Mouse (Mus musculus) layer of hippocampus, postnatal 10 days (tissue): ENCODE measurements around the gene Fetub. TPM values are rescaled to one million over a fixed set of nuclear protein-coding genes. Genes with fewer than 3 reads are reported as not detected.
A peak's percentile ranks its signal among the peaks of the same experiment; 100 is the strongest.
"Not testable (repeated sequence)": the region's sequence is repeated elsewhere in the genome, so short reads cannot be mapped to it uniquely, and the experiment has no call there.

ENCODE experiments used
- DNase-seq, 2 experiments: peaks; one replicate each; pipeline ENCODE4 v3.0.0; 2021; ENCODE audit warnings: low spot score in 2 of 2
- total RNA-seq, 2 experiments: library from RNA; stranded (reverse); gene quantifications; 2 replicates each; pipeline ENCODE4 v1.2.3; 2021

The Fetub gene
- total RNA-seq, 2 experiments from 2014 or later: 0.31 to 0.34 TPM

DNA sequence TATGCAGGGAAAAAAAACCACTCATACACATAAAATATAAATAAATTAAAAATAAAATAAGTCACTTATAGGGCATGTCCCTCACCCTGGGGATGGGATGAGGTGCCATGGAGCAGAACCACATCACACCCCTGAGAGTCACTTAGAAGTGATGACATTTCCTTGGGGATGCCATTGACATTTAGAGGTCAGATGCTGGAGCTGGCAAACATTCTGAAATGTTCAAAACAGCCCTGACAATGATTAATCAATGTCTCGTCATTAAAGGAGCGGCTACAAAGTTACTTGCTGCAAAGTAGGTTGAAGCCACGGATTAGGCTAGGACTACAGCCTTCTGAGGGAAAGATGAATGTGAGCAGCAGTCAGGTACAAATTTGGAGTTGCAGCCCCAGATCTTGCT is 16.8 kb upstream of the Fetub start:
- no peak for DNase-seq

DNA sequence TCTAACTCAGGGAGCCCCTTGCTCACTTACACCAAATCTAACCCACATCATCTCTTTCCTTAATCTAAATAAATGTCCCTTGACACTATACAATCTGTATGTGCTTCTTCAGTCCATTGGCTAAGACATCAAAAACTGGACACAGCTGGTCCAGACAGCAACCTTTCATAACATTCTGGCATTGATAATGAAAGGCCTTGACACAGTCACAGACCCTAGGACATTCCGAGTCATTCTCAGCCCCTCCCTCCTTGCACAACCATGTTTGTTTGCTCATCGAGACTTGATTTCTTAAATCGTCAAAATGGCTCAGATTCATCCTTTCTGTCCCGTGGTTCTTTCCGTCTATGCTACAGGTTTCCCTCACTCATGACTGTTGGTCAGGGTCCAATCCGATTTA is 8.8 kb upstream of the Fetub start:
- no peak for DNase-seq

DNA sequence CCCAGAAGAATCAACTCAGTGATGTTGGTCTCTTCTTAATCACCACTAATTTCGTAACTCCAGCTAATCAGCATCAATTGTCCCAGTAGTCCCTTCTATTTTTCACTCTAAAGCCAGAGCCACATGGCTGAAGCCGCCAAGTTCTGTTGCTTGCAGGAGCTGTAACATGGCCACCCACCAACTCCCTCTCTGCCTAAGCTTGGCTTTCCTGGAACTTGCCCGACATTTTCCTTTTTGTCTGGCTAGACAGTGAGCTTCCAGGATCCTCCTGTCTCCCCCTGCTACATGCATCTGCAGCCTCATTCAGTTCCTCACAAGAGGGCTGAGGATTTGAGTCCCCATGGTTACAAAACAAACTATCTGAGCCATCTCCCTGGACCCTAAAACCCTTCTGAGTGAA is 6.1 kb upstream of the Fetub start:
- DNase-seq: no peak

DNA sequence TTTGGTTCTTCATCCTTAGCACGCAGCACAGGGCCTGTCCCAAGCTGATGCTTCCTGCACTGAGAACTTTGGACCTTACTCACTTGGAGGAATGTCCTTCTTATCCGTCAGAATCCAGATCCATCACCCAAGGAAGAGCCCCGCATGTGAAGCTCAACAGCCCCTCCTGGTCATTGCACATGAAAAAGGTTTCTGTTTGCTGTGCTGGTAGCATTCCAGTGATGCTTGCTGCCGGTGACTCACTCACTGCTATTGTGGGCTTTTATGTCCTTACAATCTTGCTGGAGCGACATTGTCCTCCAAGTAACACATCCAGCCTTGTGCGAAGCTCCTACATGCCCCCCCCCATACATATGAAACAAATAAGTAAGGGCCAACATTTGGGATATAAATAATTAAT is 5.2 kb upstream of the Fetub start:
- DNase-seq: no peak

DNA sequence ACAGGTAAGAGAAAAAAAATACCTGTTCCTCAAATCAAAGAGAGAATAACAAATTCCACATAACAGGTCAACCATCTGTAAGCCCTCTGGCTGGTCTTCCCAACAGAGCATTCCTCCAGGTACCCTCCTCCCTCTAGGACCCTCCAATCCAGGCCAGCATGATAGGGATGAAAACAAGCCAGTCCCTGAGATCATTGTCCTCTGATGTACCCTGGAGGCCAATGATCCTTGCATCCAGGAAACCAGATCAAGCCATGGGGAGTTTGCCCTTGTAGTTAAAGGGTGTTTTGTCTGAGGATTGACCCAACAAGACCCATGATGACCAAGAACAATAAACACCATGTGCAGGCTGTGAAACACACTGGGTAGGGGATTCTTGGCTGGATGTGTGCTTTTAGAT is 3.9 kb upstream of the Fetub start:
- no peak for DNase-seq

DNA sequence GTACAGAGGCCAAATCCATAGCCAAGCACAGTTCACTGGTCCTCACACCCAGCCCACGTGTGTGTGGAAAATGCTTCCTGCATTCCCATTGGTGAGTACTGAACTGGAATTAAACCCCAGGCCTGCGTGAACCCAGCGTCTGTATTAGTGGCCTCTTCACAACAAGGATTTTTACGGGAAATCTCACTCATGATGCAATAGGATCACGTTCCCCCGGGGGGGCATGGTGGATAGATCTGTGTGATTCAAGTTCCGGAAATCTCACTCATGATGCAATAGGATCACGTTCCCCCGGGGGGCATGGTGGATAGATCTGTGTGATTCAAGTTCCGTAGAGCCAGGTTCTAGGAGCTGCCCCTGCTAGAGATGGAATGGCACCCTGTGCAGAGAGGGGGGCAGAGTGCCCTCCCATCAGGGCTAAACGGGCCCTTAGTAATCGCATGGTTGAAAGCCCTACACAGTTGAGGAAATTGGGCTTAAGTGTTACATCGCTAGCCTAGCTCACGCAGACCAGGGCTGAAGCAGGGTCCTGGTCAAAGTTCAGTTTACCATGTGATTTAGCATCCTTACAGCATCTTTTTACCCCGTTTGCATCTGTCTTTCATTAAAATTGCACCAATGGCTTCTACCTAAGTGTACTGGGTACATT is 654 bp downstream of the Fetub start:
- no peak for DNase-seq

DNA sequence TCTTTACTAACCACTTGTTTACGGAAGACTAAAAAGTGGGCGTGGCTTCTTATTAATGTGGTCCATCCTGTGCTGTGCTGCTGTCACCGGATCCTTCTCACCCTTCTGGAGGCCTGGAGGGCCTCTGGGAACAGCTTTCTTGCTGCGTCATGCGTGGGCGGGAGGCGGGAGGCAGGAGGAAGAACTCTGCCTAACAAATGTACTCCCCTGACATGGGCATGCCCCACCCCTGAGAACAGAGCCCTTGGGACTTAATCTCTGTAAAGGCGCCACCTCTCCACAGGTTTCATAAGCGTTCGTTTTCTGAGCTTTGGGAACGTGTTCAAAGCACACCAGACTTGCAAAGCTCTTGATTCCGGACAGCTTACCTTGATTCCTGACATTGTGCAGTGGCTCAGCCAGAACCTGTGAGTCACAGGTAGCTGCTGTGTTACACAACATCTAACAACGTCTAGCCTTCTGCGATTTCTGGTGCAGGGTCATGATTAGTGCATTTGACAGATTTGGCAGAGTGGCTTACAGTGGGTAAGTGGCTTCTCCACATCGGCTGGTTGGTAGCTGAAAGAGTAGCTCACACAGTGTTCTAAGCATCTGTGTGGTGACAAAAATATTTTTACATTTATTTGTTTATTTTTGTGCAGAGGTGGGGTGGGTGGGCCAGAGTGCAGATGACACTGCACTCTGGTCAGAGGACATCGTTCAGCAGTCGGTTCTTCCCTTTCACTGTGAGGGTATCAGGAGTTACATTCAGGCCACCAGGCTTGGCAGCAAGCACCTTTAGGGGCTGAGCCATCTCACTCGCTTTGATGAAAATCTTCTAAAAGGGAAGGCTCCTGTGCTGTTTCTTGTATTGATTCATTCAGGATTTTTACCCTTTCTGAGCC is 2.1 kb downstream of the Fetub start:
- DNase-seq: no peak

DNA sequence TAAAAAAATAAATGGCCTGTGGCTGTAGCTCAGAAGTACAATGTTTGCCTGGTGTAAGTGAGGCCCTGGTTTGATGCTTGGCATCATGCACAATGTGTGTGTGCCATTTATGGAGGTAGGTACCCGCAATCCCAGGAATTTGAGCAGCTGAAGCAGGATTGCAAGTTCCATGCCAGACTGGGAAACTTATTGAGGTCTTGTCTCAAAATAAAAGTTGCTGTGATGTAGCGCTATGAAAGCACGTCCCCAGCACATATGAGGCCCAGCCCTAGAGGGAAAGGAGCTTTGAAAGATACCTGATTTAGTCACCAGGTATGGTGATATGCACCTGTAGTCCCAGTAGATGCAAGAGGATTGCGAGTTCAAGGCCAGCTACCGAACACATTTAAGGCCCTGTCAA is 3.6 kb downstream of the Fetub start:
- DNase-seq: no peak

DNA sequence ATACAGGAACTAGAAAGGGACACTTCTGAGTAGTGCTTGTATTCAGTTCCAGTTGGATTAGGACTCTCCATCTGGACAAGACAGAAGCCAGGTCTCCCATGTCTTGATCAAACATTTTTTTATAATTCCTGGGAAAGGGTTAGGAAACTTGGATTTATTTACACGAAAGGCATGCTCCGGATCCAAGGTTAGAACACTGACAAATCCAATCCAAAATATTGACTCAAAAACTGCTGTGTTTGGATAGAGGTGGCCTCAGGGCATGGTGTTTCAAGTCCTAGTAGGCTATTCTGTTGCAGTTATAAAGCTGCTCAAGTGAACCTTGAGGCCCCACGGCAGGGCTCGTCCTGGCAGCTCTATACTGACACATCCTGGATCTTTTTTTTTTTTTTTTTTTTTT is 4.3 kb downstream of the Fetub start:
- DNase-seq: no peak

DNA sequence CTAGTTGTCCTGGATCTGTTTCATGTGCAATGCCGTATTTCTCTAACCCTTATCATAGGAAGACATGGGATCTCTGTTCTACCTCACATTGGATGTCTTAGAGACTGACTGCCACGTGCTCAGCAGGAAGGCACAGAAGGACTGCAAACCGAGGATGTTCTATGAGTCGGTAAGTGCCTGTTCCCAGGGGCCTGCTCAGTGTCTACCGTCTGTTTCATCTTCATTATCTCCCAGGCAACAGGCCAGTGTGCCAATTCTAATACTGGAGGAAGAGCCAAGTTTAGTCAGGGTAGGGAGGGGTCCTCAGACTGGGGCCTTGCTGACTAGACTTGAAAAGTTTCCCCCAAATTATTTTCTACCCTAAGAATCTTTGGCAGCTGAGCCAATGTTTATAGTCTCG is 11.4 kb downstream of the Fetub start:
- peak; percentile 35 to 42 for DNase-seq

DNA sequence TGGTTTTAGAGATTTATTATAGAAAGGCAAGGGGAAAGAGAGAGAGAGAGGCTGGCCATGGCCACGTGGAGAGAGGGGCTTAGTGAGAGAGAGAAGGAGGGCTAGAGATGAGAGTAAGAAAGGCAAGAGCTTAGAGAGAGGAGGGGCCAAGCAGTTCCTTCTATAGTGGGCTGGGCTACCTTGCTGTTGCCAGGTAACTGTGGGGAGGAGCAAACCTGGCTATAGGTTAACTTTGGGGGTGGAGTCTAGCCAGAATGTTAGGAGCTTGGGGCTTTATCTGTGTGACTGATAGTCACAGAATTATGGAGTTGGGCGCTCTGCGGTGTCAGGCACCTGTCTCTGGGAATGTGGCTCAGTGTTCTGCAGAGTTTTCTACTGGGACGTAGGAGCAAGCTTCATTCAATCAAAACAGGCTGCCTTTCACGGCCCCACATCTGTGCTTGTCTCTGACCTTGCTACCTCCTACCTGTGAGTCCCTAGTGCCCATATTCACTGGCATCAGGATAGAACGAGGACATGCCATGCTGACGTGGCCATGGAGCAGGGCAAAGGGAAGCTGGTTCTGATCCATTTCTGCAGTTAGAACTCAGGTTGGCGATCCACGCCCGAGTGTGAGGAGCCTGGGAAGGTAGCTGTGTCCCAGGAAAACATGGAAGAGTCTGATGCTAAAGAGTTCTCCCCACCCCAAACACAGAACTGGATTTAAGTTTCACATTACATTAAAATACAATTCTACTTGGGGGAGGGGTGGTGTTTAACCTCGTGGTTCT is 13.5 kb downstream of the Fetub start:
- DNase-seq: no peak

DNA sequence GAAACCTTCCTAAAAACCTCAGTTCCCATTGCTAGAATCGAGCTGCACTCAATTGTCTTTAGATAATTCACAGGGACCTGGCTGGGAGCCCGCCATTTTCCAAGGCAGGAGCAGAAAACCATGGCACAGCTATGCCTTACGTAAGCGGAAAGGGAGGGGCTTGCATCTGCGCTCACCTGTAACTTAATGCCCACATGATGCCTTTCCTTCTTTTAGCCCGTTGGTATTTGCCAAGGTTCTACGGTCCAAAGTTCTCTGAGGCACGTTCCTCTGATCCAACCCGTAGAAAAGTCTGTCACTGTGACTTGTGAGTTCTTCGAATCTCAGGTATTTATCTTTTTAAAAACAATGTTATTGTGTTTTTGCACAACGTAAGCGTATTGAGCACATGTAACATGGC is 19.5 kb downstream of the Fetub start:
- DNase-seq: no peak

DNA sequence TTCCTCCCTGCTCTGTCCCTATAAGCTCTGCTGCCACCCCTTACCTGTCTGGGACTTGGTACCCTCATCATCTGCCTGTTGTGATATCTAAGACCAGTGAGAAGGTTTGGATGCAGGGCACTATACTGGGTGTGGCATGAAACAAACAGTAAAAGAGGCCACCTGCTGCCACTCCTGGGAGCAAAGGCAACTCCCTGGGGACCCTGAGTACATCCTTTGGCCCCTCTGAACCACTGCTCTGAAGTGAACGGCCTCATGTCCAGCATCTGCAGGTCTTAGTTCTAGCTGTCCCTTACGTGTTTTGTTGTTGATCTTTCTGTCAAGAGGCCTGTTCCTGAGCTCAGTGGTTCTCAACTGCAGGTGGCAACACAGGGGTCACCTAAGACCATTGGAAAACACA is 20.4 kb downstream of the Fetub start:
- no peak for DNase-seq

DNA sequence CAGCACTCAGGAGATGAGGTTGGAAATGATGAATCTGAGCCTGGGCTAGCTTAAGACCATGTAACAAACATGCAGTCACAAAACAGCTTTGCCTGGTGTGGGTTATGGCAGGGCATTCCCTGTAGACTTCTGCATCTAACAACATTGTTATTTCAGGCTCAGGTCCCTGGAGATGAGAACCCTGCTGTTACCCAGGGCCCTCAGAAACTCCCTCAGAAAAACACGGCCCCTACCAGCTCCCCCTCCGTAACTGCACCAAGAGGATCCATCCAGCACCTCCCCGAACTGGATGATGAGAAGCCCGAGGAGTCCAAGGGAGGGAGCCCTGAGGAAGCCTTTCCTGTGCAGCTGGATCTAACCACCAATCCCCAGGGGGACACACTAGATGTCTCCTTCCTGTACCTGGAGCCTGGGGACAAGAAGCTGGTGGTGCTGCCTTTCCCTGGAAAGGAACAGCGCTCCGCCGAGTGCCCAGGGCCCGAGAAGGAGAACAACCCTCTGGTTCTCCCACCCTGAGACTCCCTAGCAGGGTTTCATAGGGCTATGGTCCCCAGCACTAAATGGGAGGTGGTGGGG is 21.1 kb downstream of the Fetub start:
- no peak for DNase-seq

DNA sequence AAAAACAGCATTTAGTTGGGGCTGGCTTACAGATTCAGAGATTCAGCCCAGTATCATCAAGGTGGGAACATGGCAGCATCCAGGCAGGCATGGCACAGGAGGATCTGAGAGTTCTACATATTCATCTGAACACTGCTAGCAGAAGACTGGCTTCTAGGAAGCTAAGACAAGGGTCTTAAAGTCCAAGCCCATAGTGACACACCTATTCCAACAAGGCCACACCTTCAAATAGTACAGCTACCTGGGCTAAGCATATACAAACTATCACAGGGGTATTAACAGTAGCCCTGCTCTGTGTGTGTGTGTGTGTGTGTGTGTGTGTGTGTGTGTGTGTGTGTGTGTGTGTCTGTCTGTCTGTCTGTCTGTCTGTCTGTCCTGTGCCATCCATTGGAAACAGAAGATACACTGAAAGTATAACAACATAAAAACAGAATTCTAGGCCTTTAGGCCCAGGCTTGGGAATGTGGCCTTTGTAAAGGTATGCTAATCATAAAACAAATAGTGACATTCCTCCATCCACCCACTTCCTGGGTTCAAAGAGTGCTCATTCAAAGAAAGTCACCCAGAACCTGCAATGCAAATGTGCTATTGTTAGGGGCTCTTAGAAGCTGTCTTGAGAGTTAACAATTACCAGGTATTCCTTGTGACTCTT is 23.8 kb downstream of the Fetub start:
- not testable (repeated sequence) for DNase-seq

DNA sequence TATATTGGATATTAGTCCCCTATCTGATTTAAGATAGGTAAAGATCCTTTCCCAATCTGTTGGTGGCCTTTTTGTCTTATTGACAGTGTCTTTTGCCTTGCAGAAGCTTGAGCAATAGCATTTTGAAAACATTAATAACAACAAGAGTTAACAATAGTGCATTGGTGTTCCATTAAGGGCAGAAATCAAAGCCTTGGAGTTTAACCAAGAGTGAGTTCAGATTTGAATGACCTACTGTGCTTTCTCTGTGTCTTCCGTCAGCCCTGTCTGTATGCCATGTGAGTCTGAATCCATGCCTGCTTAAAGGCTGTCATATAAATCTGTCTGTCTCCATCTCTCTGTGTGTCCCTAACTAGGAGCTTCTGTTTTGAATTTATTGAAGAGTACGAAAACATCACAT is 29.2 kb downstream of the Fetub start:
- DNase-seq: no peak

DNA sequence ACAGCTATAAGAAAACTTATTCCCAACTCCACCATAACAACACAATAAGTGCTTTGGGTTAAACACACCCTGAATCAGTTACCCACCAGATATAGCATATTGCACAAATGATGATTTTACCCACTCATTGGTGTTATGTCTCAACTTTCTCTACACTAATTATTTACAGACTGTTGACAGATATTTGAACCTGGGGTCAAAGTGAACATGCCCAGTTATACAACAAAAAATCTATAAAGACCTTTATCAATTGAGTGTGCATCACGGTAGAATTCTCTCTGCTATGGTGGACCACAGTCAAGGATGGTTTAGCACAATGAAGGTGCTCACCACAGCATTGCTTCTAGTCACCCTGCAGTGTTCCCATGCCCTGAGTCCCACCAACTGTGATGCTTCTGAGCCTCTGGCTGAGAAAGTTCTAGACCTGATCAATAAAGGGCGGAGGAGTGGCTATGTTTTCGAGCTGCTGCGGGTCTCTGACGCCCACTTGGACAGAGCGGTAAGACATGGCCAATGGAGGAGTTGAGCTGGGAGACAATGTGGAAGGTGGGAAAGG is 32.8 kb downstream of the Fetub start, which contains the start of gene Hrg:
Gene Hrg (plus strand): TSS at position 233 of the 556 bp plus-strand sequence.
- no peak for DNase-seq

DNA sequence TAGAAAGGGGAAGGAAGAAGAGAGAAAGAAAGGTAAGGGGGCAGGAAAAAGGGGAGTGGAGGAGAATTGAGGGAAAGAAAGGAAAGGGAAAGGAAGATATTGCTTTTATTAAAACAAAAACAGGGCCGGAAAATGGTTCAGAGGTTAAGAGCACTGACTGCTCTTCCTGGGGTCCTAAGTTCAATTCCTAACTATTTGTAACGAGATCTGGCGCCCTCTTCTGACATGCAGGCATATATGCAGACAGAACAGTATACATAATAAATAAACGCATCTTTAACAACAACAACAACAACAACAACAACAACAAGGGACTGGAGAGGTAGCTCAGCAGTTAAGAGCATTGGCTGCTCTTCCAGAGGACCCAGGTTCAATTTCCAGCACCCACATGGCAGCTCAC is 34.9 kb downstream of the Fetub start:
- peak in 1 of 2 experiments; percentile 17 for DNase-seq

DNA sequence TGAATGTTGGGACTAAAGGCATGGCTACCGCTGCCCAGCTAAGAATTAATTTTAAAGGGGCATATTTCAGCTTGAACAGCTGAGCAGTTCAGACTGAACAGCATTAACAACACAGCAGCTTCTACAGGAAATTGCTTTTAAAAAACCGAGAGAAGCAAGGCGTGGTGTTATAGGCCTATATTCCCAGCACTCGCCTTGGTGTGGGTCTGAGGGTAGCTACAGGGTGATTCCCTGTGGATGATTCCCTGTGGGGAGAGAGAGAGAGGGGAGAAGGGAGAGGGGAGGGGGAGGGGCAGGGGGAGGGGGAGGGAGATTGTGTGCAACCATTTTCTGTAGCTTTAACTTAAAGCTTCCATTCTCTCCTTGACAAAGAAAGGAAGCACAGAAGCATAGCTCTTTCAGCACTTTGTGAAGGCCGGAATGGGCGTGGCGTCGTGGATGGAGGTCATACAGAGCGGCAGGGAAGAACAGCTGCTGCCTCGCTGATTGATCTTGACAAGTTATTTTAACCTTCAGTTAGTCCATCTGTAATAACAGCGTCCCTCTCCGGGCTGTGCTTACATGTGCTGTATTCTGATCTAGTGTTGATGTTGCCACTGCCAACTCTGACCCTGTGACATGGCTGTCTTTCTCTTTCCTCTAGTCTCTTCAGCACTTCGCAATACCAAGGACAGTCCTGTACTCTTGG is 37.4 kb downstream of the Fetub start:
- no peak for DNase-seq

DNA sequence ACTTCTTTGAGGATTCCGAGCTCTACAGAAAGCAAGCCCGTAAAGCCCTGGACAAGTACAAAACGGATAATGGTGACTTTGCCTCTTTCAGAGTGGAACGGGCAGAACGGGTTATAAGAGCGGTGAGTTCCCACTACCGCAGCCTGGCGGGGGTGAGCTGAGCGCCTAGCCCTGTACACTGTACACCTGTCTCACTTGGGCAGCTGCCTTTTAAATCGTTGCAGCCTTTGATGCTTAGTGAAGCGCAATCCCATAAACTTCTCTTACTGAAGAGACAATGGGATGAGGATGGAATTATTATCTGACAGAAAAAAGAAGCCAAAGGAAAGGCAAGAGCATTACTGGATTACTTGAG is 37.9 kb downstream of the Fetub start:
- no peak for DNase-seq
